Mouse (Mus musculus): ENCODE data around the gene Nuf2.
A peak's percentile ranks its signal among the peaks of the same experiment; 100 is the strongest.

Gene Nuf2

DNA sequence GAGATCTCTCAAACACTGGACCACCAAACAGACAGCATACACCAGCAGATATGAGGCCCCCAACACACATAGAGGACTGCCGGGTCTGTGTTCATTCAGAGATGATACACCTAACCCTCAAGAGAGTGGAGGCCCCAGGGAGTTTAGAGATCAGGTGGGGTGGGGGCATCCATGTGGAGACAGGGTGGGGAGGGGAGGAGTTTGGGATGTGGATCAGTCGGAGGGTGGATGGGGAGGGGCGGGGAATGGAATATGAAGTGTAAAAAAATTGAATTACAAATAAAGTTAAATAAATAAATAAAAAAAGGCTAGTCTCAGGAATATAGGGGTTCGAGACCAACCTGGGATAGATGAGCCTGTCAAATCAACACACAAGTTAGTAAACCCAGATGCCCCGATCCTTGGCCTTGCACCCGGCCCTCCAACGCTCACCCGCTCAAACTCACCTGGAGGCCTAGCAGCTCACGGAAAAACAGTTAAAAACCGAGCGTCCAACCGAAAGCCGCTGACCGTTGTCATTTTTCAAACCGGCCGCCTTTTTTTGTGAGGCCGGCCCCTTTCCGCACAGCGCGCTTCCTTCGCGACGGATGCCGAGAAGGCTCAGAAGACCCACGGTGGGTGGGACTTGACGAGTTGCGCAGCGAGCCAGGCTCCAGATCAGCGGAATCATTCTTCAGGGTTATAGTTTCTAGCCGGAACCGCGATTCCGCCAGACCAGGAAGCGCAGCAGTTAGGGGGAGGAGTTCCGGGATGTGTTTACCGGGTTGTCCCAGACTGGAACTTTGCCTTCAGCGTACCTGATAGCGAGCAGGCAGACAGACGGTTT is at the start of gene Nuf2:
Nuf2 (minus strand) TSS at position 589 of the 826 bp plus-strand sequence.
- peak; percentile 98 to 99 for DNase-seq

DNA sequence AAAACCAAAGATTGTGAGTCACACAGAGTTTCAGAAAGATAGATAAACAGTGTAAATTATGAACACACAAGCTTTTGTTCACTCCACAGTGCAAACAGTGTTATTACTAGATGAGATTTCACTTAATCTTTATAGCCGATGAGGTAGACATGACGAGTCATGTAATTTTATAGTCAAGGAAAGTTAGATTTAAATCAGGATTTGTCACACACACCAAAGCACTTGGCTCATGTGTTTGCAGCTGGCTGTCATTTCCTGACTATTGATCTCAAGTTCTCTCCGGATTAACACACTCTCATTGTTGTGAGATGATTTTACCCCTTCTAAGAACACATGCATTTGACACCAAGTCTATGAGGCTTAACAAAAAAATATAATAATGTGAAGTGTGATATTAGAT is 48.3 kb upstream of the Nuf2 start:
- no peak for DNase-seq

DNA sequence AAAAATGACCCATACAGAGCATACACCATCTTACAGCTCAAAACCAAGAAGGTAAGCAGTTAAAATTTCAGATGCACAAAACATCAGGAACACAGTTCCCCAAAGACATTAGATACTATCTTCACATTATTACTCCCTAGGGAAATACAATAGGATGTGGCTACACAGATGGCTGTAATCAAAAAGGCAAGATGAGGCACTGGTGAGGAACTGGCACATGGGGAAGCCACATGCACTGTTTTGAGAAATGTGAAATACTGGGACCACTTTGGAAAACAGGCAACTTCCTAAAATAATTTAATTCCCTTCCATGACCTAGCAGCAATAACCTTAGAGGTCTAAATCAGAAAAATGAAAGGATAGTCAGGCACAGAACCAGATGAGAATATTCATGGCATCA is 42.9 kb upstream of the Nuf2 start:
- DNase-seq, result no peak

DNA sequence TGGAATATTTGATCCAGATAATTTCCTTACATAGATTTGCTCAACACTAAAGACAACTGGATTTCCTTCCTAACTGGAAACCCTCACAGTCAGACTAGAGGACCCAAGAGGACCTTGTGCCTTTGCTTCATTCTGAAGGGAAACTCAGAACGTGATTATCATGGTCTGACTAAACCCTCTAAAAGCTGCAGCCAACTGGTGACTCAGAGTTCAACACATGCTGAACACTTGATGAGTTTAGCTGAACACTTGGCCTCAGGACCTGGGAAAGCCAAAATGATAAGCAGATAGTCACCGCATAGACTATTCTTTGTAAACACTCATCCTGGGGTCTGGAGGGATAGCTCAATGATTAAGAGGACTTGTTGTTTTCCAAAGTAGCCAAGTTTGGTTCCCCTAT is 24.4 kb upstream of the Nuf2 start:
- DNase-seq, result no peak

DNA sequence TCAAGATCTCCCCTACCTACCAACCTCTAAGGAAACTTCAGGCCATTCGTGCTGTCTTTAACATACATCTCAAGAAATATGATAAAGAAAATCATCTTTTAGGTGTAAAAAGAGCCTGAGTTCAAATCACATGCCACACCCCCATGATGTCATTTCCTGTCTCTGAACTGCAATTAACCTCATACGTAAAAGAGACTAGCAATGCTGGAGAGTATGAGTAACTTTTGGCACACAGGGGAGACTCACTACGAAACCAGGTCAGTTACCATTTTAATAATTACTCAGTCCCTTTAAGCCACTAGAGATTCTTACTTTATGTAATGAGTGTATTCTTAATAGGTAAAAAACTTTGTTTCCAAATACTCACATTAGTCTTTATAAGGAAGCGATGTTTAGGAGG is 23.8 kb upstream of the Nuf2 start:
- DNase-seq, result no peak

DNA sequence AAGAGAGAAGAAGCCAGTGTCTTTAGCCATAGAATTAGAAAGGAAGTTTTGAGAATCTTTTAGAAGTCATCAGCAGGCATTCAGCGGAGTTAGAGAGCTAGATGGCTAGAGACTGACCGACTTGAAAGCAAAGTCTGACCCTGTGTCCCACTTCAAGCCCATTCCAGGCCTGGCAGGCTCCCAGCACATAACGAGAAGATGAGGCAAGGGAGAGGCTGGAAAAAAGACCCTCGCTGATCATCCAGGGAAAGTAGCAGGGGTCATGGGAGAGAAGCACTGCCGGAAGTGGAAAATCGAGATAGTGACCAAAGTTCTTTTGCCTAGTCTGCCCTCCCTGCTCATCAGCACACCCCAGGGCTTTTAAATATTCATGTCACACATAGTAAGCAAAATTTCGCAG is 22.2 kb upstream of the Nuf2 start:
- DNase-seq, result peak; percentile 9 to 47

DNA sequence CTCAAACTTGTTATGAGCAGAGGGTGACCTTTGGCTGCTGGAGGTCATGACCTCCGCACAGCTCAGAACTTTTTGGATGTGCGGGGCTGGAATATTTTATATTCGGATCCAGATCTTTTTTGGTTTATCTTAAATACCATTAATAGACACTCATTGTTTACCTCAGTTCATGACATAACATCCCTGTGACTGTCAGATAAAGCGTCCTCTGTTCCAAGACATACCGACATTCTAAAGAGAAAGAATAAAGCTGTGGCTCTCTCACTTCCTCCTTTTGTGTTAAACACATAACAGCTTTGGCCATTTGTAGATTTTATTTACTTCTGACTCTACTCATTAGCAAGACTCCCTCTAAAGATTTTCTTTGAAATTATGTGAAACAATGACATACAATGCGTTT is 9.2 kb upstream of the Nuf2 start:
- DNase-seq, result peak in 1 of 2 experiments; percentile 35

DNA sequence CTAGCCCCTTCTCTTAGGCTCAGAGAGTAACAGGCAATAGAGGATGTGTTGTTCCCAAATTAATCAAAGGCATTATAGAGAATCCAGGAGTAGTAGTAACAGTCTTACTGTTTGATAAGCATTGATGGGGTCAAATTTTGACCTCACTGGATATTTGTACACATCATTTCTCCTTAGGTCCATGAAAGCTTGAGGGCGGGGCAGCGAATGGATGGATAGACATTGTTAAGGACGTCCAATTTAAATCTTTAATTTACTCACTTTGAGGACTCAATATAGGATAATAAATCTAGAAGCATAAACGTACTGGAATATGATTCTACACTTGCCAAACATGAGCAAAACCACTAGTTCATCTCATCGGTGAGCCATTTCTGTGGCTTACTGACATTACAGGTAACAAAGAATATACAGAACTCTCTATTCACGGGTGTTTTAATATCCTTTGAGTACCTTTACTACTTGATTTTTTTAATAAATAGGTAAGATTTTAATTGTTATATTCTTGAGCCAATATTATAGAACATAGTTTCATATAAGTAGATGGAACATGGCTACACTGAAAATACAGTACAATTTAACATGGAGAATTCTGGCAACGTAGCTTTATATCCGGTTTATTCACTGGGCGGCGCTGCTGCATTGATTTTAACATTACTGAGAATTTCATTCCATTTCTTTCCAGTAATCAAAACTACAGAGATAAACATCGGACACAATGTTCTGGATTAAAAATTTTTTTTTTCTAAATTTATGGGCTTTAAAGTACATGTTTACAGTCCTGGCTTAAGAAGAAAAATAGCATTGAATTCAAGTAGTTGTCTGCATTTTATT is 655 bp upstream of the Nuf2 start:
- peak in 1 of 2 experiments; percentile 79 for DNase-seq

GRCm38 (mm10) chr1:169529996-169530518 is 1.2 kb downstream of the Nuf2 start:
- DNase-seq, result no peak

- DNase-seq, result no peak
These were observed 5.1 kb downstream of the Nuf2 start for GRCm38 (mm10) chr1:169526006-169526680.

DNA sequence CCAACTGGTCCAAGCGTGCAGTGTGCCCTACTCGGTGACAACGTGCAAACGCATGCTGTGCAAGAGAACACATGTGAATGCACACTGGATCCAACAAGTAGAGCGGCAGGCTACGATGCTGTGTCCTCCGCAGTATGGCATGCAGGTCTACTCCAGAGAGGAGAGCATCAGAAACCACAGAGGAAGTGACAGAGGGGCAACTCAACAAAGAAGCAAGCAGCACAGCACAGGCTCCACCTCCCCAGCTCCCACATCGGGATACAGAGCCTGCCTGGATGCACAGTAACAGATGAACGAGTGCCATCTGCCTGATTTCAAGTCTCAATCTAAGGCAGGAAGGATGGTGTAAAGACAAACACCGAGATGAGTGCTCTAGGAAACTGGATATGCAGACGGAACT is 11.9 kb downstream of the Nuf2 start:
- DNase-seq, result no peak

- DNase-seq, result peak; percentile 13 to 27
These were observed 13.3 kb downstream of the Nuf2 start for GRCm38 (mm10) chr1:169517899-169518517.

DNA sequence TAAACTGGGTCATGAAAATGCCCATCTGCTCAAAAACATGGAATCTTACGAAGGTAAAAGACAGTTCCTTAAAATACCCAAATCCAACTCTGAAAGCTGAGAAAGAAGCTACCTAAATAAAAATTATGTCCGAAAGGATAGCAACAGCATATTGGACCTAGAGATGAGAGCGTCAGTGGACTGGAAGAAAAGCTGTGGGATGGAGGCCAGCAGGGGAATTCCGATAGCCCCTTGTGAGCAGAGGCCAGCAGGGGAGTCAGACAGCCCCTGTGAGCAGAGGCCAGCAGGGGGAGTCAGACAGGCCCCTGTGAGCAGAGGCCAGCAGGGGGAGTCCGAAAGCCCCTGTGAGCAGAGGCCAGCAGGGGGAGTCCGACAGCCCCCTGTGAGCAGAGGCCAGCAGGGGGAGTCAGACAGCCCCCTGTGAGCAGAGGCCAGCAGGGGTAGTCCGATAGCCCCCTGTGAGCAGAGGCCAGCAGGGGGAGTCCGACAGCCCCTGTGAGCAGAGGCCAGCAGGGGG is 13.8 kb downstream of the Nuf2 start:
- no peak for DNase-seq

- DNase-seq, result no peak
These were observed 24.9 kb downstream of the Nuf2 start for GRCm38 (mm10) chr1:169506354-169506753.

DNA sequence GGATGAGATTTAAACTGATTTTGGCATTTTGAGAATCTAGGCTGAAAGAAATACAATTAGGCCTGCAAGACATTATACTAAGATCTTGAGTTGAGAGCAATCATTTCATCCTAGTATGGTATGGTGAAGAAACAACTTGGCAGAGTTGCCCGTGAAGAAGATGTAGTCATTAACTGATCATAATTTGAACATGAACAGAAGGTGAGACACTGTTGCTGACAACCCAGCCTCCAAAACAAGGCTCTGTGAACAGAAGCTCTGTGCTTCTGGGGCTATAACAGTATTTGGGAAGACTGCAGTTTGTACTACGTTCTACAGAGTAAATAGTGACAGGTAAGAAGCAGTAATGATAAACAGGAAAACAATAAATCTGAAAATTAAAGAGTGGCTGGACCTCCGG is 28.4 kb downstream of the Nuf2 start:
- no peak for DNase-seq

- peak; percentile 30 to 51 for DNase-seq
These were observed 35.6 kb downstream of the Nuf2 start for GRCm38 (mm10) chr1:169495621-169496020.

DNA sequence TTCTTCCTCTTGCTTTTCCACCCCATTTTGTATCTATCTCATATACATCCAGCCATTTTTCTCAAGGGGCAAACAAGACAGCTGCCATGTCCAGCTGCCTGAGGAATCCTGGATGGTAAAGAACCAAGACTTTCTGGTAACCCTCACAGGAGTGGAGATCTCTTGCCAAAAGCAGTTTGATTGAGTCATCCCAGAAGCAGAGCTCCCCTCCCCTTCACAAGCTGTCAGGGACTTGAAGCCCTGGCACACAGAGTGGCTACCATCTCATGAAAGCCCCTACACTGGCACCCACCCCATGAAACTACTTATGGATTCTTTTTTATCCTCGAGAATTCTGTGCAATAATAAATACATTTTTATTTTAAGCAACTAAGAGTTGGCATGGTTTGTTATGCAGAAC is 39.7 kb downstream of the Nuf2 start:
- DNase-seq, result no peak

GRCm38 (mm10) chr1:169485408-169485885 is 45.8 kb downstream of the Nuf2 start:
- DNase-seq, result no peak

DNA sequence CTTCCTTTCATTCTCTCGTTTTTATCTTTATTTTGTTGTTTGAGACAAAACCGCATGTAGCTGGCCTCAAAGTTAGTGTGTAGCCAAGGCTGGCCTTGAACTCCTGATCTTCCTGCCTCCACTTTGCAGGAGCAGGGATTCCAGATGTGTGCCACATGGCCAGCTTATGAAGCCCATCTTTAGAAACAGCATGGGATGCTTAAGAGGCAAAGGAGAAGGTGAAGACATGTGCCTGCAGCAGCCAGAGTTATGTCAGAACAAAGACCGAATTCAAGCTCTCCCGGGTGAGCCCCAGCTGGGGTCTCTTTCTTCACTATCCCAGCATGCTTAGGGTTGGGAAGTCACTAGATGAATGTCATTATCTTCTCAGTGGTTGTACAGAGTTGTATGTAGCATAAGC is 46.7 kb downstream of the Nuf2 start:
- DNase-seq, result no peak

GRCm38 (mm10) chr1:169482596-169483335 is 48.5 kb downstream of the Nuf2 start:
- no peak for DNase-seq

- no peak for DNase-seq
These were observed 60.1 kb downstream of the Nuf2 start for GRCm38 (mm10) chr1:169471185-169471584.

DNA sequence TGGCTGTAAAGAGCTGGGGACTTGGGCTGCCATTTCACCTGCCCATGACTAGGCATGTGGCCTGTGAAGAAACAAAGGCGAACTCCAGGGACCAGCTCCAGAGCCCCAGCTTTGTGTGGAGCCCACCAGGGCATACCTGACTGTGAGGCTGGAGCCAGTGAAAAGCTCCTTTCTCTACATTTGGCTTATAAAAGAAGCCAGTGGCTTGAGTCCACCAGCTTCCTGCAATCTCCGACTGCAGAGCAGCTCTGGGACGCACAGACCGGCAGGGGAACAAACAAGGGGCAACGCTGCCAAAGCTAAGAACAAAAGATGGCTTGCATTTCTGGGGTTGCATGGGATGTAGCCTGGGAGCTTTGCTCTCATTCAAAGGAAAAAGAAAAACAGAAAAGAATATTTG is 63.5 kb downstream of the Nuf2 start:
- no peak for DNase-seq

Measured in lung, postnatal 4 days (tissue).